Mouse (Mus musculus): Measurements from ENCODE around the gene Ush2a.

Gene Ush2a

GRCm38 (mm10) chr1:188675511-188675863, 413.7 kb downstream of the Ush2a start:
- DNase-seq, result no peak

DNA sequence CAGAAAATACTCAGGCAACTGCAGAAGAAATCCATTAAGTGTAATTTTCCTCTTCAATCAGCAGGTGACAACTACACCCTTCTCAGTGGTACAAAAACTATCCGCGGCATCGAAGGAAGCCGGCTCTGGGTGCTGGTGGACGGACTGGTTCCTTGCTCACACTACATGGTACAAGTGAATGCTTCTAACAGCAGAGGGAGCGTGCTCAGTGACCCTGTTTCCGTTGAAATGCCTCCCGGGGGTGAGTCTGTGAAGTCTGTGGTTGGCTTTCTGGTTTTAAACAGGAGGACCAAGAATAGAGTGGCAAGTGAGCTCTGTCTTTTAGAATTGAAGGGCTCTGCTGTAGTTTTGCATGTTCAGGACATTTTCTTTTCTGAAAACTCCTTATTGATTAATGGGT, 416.4 kb downstream of the Ush2a start:
- no peak for DNase-seq

- DNase-seq, result no peak
These were observed 424.5 kb downstream of the Ush2a start for GRCm38 (mm10) chr1:188686362-188686761.

- no peak for DNase-seq
These were observed 434.5 kb downstream of the Ush2a start for GRCm38 (mm10) chr1:188696295-188696694.

- DNase-seq, result no peak
These were observed 446.4 kb downstream of the Ush2a start for GRCm38 (mm10) chr1:188708176-188708575.

DNA sequence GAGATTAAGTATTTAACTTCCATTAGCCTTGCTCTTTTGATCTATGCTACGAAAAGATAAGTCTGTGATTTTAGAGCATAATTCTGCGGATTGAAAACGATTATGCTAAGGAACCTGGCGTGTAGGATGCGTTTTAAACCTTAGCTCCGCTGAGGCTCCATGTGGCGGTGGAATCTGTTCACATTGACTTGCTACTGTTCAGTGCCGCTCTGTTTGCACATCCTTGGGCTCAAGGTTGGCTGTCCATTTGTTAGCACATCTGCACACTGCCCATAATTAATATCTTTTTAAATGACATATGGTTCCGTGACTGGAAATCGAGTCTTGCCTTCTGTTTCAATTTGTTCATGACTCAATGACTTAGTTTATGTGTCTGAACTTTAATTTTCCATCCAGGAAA, 446.9 kb downstream of the Ush2a start:
- no peak for DNase-seq

DNA sequence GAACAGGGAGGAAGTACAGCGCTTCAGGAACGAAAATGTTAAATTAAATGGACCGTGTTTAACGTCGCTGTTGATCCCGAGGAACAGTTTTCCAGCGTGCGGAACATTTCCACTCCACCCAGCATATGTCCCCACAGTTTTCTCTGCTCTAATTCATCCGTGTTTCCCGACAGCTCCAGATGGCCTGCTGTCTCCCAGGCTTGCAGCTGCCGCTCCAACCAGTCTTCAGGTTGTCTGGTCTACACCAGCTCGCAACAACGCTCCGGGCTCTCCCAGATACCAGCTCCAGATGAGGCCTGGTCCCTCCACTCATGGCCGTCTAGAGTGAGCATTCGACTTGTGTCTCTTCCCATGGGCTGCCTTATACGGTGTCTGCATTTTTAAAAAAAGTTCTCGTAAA, 452.3 kb downstream of the Ush2a start:
- no peak for DNase-seq

DNA sequence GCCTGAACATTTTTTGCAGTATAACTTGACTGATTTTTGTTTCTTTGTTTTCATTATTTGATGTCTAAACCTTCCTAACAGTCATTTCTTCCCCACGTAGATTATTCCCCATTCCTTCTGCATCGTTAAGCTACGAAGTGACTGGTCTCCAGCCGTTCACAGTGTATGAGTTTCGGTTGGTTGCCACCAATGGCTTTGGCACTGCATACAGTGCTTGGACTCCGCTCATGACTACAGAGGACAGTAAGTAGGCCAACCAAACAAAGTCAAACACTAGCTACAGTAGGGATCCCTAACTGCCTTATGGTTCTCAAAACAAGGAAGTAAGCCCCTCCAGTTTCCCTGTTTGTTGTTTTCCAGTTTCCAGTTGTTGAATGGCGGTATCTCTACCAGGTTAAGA, 453.1 kb downstream of the Ush2a start:
- no peak for DNase-seq

DNA sequence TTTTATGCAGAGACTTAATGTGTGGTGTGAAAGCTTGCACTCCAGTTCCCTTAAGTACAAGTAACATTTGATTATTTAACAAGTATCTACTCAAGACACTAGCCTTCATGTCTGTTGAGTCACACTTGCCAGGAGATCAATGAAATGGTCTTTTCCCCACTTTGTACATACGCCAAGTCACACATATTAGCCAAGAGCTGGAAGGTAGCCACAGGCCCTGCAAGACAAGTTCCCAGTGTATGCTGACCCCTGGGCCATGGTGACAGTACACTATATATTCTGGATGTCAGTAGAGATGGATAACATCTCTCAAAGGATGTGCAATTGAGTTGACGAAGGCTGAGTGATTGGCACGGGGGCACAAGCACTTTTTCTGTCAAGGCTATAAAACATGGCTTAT, 455.1 kb downstream of the Ush2a start:
- DNase-seq, result no peak

DNA sequence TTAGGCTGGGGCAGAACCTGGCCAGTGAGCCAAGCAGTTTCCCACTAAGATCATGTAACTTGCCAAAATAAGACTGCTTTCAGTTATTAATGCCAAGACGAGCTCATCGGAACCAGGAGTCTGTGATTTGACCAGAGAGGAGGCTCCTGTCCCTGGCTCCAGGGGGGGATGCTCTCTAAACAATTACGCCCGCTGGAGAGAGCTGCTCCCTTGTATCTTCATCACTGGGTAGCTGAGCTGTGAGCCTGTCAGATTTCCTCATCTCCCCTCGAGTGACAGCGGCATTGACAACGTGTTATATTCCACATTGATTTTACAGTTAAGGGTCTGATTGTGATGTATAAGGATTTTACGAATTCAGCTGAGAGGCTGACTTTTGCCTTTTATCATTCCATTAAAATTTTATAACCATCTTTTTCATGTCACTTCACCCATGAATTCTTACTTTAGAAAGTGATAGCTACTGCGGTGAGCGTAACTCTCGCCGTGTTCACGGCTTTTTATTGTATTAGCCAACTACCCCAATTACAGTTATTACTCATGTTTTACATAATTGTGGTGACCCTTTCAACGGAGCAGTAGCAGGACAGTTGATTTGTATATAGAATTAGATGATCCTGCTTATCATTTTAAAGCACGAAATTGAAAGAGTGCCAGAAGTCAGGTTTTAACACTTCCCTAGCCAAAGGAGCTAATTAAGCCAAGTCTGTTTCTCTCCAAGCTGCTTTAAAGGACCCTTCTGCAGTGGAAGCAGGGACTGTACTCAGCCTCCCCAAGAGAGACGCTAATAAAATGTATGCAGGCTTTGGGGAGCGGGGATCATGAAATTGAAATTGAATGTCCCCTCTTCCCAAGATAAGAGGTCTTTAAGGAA, 463.5 kb downstream of the Ush2a start:
- no peak for DNase-seq

DNA sequence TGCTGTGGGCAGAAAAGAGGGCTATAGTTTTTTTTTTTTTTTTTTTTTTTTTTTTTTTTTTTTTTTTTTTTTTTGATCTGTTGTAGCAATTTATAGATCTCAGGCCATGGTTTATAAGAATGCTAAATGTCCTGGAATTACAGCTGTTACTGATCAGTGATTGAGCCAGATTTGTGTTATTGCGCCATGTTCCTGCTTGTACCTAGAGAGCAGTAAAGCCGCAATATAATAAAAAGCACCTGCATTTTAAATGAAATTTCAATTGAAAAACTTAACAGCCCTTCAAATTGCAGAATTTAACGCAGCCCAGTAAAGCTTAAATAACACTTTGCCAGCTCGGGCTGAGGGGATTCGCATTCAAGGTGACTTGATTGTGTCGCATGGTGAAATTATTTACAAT, 465.1 kb downstream of the Ush2a start:
- DNase-seq, result no peak

DNA sequence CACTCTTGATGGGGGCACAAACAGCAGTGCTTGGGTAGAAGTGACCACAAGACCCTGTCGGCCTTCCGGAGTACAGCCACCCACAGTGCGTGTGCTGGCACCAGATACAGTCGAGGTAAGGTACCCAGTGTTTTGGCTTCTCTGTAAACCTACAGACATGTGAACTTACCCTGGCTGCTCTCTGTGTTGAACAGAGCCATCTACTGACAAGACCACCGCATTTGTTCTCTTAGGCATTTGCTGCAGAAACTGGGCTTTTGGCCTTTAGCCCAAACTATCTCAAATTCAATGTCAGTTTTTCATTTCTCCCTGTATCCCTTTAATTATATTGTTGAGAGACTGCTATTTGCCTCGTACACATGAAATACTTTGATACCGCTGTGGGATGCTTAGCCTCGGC, 466.8 kb downstream of the Ush2a start:
- DNase-seq, result no peak

GRCm38 (mm10) chr1:188729179-188729578, 467.4 kb downstream of the Ush2a start:
- no peak for DNase-seq

DNA sequence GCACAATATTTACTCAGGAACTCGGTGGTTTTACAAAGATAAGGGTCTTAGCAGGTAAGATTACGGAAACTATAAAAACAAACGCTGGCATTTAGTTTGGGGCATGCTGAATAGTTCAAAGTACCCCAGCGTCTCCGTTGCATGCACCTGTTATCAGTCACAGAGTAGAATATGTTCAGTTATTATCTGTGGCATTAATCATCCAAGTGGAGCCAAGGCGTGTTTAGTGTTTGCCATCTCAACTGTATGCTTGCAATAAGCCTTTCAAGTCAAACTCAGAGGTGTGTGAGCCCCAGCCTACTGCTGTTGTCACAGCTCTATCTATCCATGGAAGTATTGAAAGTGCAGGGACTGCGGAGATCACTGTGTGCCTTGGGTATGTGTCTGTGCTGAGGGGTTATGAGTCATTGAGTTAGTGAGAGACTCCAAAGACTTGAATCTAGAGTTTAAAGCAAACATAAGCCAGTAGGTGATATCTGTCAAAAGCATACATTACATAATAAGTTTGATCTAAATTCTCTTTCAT, 473.0 kb downstream of the Ush2a start:
- DNase-seq, result no peak

DNA sequence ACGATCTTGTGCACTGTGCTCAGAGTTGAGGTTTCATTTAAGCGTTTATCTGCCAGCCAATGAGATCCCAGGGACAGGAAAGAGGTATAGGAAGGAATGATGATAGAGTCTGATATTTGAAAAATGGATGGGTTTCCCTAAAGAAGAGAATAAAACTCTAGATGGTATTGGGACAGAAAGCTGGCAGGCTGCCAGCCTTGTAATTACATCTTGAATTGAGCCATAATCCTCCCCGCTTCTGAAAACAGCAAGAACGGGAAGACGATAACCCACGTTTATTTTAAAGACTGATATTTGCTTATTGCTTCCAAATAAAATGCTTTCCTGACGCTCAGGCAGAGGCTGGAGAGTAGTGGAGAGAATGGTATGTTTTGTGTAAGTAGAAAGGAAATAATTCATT, 481.1 kb downstream of the Ush2a start:
- no peak for DNase-seq

GRCm38 (mm10) chr1:188755031-188755430, 493.2 kb downstream of the Ush2a start:
- DNase-seq, result no peak

- no peak for DNase-seq
These were observed 498.7 kb downstream of the Ush2a start for GRCm38 (mm10) chr1:188760515-188760914.

GRCm38 (mm10) chr1:188762463-188762862, 500.6 kb downstream of the Ush2a start:
- DNase-seq, result no peak

- DNase-seq, result no peak
These were observed 501.9 kb downstream of the Ush2a start for GRCm38 (mm10) chr1:188763761-188764160.

DNA sequence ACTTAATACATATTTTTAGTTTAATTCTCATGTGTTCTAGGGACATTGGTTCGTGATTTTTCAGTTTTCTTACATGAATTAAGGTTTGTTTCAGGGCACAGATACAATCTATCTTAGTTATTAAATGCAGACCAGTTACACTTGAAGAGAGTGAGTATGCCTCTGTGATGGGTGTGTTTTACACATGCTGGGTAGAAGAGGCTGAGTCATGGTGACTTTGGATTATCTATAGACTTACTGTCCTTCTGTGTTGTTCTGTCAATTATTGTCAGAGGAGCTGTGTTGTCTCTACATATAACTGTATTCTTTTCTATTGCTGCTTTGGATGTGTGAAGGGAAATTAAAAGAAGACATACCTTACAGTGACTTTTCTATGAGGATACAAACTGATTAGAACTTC, 509.0 kb downstream of the Ush2a start:
- DNase-seq, result no peak

DNA sequence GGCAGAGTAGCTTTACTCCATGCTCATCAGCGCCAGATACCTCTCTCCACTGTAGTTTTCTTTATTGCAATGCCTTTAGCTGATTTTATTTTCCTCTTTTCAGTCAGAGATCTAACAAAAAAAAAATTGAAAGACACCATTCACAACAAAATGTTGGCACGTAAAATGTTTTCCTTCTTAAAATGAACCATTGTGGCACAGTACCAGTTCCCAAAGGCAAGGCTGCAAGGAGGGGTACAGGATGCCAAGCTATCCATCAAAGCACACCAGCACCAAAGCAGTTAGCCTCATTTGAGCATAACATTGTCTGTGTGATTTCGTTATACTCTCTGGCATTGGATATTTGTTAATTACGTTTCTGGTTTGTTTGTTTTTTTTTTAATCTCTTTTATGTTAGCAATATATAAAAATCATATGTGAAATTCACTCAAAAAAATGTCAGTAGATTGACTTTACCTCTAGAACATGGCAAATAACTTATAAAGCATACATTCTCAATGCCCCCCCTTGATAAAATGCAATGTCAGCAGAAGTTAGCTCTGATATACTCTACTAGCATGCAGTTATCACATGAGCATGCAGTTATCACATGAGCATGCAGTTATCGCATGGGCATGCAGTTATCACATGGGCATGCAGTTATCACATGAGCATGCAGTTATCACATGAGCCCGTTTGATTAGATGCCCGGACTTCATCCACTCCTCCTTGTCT, 510.9 kb downstream of the Ush2a start:
- DNase-seq, result no peak

DNA sequence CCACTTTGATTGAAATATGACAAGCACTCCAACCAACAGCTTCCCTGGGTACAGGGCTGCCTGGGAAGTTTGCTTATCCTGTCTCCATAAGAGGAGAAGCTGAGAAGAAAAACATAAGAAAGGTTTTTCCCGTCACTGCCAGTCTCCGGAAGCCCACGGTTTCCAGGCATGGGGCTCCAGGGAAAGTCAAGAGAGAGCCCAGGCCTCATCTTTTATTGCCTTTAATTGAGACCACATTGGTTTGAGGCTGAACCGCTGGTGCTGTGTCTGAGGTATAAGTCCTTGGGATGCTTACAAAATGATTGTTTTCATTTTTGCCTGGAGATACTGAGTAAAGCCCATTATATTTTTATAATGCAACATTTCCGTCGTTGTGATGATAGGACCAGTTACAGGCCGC, 511.8 kb downstream of the Ush2a start:
- no peak for DNase-seq

DNA sequence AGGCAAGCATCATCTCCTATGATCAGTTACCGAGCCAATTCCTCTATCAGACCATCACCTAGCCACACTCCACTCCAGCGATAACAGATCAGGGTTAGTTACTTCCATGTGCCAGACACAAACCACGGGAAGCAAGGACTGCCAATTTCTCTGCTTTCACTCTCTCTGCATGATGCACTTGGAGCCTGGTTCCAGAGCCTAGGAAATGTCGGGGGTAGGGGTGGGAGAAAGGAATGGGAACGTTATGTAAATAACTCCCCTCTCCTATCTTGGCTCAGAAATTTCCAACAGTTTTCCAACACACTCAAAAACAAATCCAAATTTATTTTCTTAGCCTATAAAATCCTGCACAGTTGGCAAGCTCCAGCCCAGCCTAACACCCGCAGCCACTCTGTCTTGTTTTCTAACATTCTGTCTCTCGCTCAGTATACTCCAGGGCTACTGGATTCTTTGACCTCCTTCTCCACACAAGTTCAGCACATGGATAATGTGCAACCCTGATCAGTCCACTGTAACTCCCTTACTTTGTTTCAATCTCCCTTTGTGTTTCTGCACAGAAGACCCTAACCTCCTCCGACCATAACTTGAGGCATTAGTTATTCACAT, 515.8 kb downstream of the Ush2a start:
- DNase-seq, result no peak

DNA sequence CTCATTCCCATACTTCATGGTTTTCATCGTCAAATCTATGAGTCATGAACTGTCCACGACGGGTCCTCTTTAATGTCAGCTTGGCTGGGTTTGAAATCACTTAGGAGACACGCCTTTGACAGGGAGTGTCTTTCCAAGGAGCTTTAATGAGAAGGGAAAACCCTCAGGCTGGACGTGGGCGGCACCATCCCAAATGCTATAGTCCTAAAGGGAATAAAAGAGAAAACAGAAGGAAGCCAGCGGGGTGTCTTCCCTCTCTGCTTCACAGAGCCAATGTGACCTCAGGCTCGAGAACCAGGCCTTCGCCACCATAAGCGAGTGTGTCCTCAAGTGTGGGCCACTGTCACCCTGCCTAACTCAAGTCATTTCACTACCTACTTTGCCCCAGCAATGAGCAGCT, 523.2 kb downstream of the Ush2a start:
- no peak for DNase-seq
